Mouse (Mus musculus) c-Kit-positive CD71-positive TER-119-positive erythroid progenitor cells, embryonic 14.5 days (primary cell): Measurements from ENCODE around the gene Cd44.

Experiments used
- DNase-seq: peaks from one replicate; pipeline ENCODE4 v3.0.0-alpha.2; 2013; ENCODE audit warnings: low spot score

Gene Cd44

GRCm38 (mm10) chr2:102763176-102763575 is 138.3 kb downstream of the Cd44 start:
- DNase-seq: no peak
